Mouse (Mus musculus) inflammation-experienced regulatory T-cells, adult 16 weeks (primary cell): ENCODE results near the gene Serpina3c. TPM values are rescaled to one million over a fixed set of nuclear protein-coding genes. Genes with fewer than 3 reads are reported as not detected.

Experiments
- polyA plus RNA-seq: library from polyadenylated mRNA; unstranded; fragments of 100-300 nt; shearing (Covaris generic); gene quantifications from one replicate; pipeline ENCODE4 v1.2.1, GENCODE M21; 2017

Serpina3c gene
- not detected for polyA plus RNA-seq

GRCm38 (mm10) chr12:104153656-104154055, at the start of gene Serpina3c:
Gene Serpina3c, minus strand, starts transcription at chr12:104153870.

GRCm38 (mm10) chr12:104127696-104128095, 26.0 kb downstream of the Serpina3c start, which contains the start of gene Serpina3b:
Gene Serpina3b, plus strand, starts transcription at chr12:104127996.

GRCm38 (mm10) chr12:104112333-104112732, 41.3 kb downstream of the Serpina3c start, which contains the start of gene Serpina3a:
Gene Serpina3a, plus strand, starts transcription at chr12:104112724.

GRCm38 (mm10) chr12:104100768-104101167, 52.9 kb downstream of the Serpina3c start, which contains the start of gene Serpina5:
Gene Serpina5, plus strand, starts transcription at chr12:104101113.

Other genes starting within 250 kb of the Serpina3c start
- gene Serpina1c, start 249.0 kb downstream of the Serpina3c start, polyA plus RNA-seq = not detected
- not detected for gene Serpina1e, start 194.9 kb downstream of the Serpina3c start, polyA plus RNA-seq
- not detected for gene Serpina11, start 163.9 kb downstream of the Serpina3c start, polyA plus RNA-seq
- 11.3 TPM for gene Serpina9, start 140.1 kb downstream of the Serpina3c start, polyA plus RNA-seq
- 0.28 TPM for gene Serpina12, start 109.4 kb downstream of the Serpina3c start, polyA plus RNA-seq
- gene Serpina5, start 52.8 kb downstream of the Serpina3c start, polyA plus RNA-seq = not detected
- not detected for gene Serpina3a, start 41.1 kb downstream of the Serpina3c start, polyA plus RNA-seq
- not detected for gene Serpina3b, start 25.9 kb downstream of the Serpina3c start, polyA plus RNA-seq
- 13.8 TPM for gene Serpina3f, start 60.7 kb upstream of the Serpina3c start, polyA plus RNA-seq
- gene Serpina3g, start 82.4 kb upstream of the Serpina3c start, polyA plus RNA-seq = 383 TPM
- gene Serpina3i, start 109.3 kb upstream of the Serpina3c start, polyA plus RNA-seq = not detected
- not detected for gene Serpina3j, start 160.7 kb upstream of the Serpina3c start, polyA plus RNA-seq
- gene Serpina3k, start 184.6 kb upstream of the Serpina3c start, polyA plus RNA-seq = not detected
- gene Serpina3m, start 184.6 kb upstream of the Serpina3c start, polyA plus RNA-seq = not detected